Mouse (Mus musculus) 3134 (cell line): ENCODE measurements at regions not wholly inside any gene's neighbourhood (a gene's known extent, or its start where the extent isn't known, plus 50 kb on each side); places are given as distances from the start of the nearest gene placed in this dataset.
"Not testable (repeated sequence)": the region's sequence is repeated elsewhere in the genome, so short reads cannot be mapped to it uniquely, and the experiment has no call there.

ENCODE experiments used
- DNase-seq: peaks from one replicate; pipeline ENCODE4 v3.0.0-alpha.2; 2011; ENCODE audit warnings: low spot score; ENCODE audit not compliant: insufficient read length; ENCODE audit errors: extremely low read depth

- not testable (repeated sequence) for DNase-seq
Measured at GRCm38 (mm10) chr2:78281846-78282245, 335.7 kb upstream of the Cwc22 start.

- no peak for DNase-seq
Measured at GRCm38 (mm10) chr2:78280219-78280915, 334.2 kb upstream of the Cwc22 start.

GRCm38 (mm10) chr2:78279382-78280056 is 333.3 kb upstream of the Cwc22 start:
- DNase-seq = no peak

- DNase-seq = no peak
Measured at GRCm38 (mm10) chr2:78278630-78279029, 332.5 kb upstream of the Cwc22 start.

GRCm38 (mm10) chr2:78277699-78278098 is 331.5 kb upstream of the Cwc22 start:
- DNase-seq = no peak

GRCm38 (mm10) chr2:78274122-78274521 is 327.9 kb upstream of the Cwc22 start:
- no peak for DNase-seq

- no peak for DNase-seq
Measured at GRCm38 (mm10) chr2:78268705-78269104, 322.5 kb upstream of the Cwc22 start.

GRCm38 (mm10) chr2:78267527-78268375 is 321.6 kb upstream of the Cwc22 start:
- no peak for DNase-seq

GRCm38 (mm10) chr2:78253601-78254097 is 307.5 kb upstream of the Cwc22 start:
- DNase-seq = no peak

GRCm38 (mm10) chr2:78246354-78246753 is 300.2 kb upstream of the Cwc22 start:
- no peak for DNase-seq

- no peak for DNase-seq
Measured at GRCm38 (mm10) chr2:78240299-78240698, 294.1 kb upstream of the Cwc22 start.

- DNase-seq = not testable (repeated sequence)
Measured at GRCm38 (mm10) chr2:78225383-78226100, 279.4 kb upstream of the Cwc22 start.

GRCm38 (mm10) chr2:78214469-78214868 is 268.3 kb upstream of the Cwc22 start:
- no peak for DNase-seq

GRCm38 (mm10) chr2:78205125-78205524 is 258.9 kb upstream of the Cwc22 start:
- no peak for DNase-seq

- no peak for DNase-seq
Measured at GRCm38 (mm10) chr2:78196006-78196405, 249.8 kb upstream of the Cwc22 start.

- DNase-seq = no peak
Measured at GRCm38 (mm10) chr2:78189620-78190019, 243.4 kb upstream of the Cwc22 start.

- DNase-seq = no peak
Measured at GRCm38 (mm10) chr2:78184950-78185349, 238.8 kb upstream of the Cwc22 start.

GRCm38 (mm10) chr2:78173784-78174183 is 227.6 kb upstream of the Cwc22 start:
- DNase-seq = no peak

GRCm38 (mm10) chr2:78172819-78173218 is 226.6 kb upstream of the Cwc22 start:
- DNase-seq = no peak

GRCm38 (mm10) chr2:78170162-78170747 is 224.1 kb upstream of the Cwc22 start:
- DNase-seq = no peak
